Mouse (Mus musculus): ENCODE data around the gene 1700013G24Rik. TPM values are rescaled to one million over a fixed set of nuclear protein-coding genes. Genes with fewer than 3 reads are reported as not detected.

The 1700013G24Rik gene
- polyA plus RNA-seq, 1 experiment from 2014 or later = not detected

DNA sequence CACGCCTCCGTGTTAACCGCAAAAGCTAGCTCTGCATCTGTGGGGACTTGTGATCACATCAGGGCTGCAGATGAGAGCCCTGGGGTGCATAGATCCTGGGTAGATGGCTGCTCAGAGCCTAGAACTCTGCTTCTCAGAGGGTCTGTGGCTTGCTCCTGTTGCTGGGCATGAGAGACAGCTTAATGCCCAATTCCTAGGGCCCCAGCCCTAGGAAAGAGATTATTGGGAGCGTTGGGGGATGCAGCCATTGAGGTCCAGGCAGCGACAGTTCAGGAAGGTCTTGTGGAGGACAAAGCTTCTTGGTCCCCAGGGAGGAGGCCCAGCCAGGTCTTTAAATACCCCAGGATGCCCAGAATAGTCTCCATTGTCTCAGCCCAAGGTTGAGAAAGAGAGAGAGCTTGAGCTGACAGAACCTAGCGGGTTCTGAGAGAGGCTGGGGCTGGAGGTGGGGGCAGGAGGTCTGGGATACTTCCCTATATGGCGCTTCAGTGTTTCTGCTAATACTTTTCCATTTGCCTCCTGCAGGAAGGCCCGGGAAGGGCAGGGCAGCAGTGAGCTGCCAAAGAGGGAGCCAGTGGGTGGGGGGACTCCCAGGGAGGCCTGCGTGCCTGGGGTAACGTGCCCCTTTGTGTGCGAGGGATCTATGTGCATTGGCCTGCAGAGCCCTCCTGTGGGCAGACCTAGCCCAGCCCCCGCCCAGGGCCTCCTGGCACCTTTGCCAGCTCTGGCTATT lies 35.7 kb downstream of the 1700013G24Rik start:
- no peaks in the 10 kb centered on the region for H3K27me3 ChIP-seq (ENCODE audit: insufficient read depth, low read length)
- H3K27ac ChIP-seq = peak overlapping the region; percentile 89
- H3K4me3 ChIP-seq (replicated peaks; ENCODE audit: low read depth, low read length) = no peak overlapping the region
- H3K9ac ChIP-seq (ENCODE audit: low read depth, low read length) = 0 out of 2 replicates have a peak overlapping the region, but pooled peaks have one; percentile 28
- no peaks in the 10 kb centered on the region for H3K9me3 ChIP-seq (replicated peaks; ENCODE audit: low read length)
- peak; percentile 65 for TF ChIP-seq CTCF (IDR thresholded peaks at IDR 0.05; ENCODE audit: low read depth)
- peak overlapping the region; percentile 16; the same call in 1 of the 2 replicates for H3K4me2 ChIP-seq (ENCODE audit: low read length)
- peak; percentile 53 for ATAC-seq (replicated peaks; ENCODE audit: low FRiP score, low read depth)
- peaks cover 51% of the 10 kb centered on the region for H3K4me1 ChIP-seq (replicated peaks; ENCODE audit: insufficient read depth, low read length)
- DNase-seq (ENCODE audit: low spot score) = peak; percentile 85
- no peaks in the 10 kb centered on the region for H3K36me3 ChIP-seq (ENCODE audit: insufficient read depth, low read length)
- WGBS = 25% methylated on average over 12 of the region's 12 CpGs

DNA sequence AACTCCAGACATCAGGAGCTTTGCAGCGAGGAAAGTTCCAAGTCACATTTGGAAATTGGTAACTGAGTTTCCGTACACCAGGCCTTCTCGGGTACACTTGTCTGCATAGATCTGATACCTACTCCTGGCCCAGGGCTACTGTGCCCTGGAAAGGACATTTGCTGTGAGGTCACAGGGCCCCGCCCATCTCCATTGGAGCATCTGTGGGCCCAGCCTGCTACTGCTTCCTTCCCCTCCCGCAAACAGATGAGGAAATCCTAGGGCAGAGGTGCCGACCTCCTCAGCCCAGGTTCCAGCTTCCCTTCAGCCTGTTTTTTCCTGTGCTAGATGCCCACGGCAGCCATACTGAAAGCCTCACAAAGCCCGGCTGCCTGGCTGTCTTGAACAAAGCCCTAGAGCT lies 36.9 kb downstream of the 1700013G24Rik start:
- 55% methylated on average over 8 of the region's 8 CpGs for WGBS
- H3K4me2 ChIP-seq (ENCODE audit: low read length) = no peak overlapping the region
- no peaks in the 10 kb centered on the region for H3K36me3 ChIP-seq (ENCODE audit: insufficient read depth, low read length)
- H3K4me3 ChIP-seq (replicated peaks; ENCODE audit: low read depth, low read length) = no peak overlapping the region
- H3K9ac ChIP-seq (ENCODE audit: low read depth, low read length) = no peak overlapping the region
- ATAC-seq (replicated peaks; ENCODE audit: low FRiP score, low read depth) (no peak), DNase-seq (ENCODE audit: low spot score) (peak; percentile 36)
- H3K27me3 ChIP-seq (ENCODE audit: insufficient read depth, low read length) = no peaks in the 10 kb centered on the region
- peaks cover 49% of the 10 kb centered on the region for H3K4me1 ChIP-seq (replicated peaks; ENCODE audit: insufficient read depth, low read length)
- H3K27ac ChIP-seq = peak overlapping the region; percentile 89; the same call in 1 of the 2 replicates
- no peak for TF ChIP-seq CTCF (IDR thresholded peaks at IDR 0.05; ENCODE audit: low read depth)
- no peaks in the 10 kb centered on the region for H3K9me3 ChIP-seq (replicated peaks; ENCODE audit: low read length)

DNA sequence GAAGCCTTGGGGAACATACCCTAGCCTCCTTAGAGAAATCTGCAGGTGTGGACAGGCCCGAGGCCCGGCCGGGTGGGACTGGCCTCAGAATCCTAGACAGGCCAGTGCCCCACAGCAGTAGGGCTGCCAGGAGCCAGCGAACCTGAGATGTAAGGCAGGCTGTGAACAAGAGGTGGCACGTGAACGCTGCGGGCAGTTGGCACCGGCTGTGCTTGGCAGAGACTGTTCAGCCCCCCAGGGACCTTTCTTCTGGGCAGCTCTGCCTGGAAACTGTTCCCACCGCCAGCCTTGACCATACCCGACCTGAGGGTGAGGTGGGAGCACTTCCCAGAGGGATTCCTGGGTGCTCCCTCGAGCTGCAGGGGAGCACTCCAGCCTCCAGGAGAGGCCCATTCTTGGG lies 39.5 kb downstream of the 1700013G24Rik start:
- 66% methylated on average over 11 of the region's 11 CpGs for WGBS

DNA sequence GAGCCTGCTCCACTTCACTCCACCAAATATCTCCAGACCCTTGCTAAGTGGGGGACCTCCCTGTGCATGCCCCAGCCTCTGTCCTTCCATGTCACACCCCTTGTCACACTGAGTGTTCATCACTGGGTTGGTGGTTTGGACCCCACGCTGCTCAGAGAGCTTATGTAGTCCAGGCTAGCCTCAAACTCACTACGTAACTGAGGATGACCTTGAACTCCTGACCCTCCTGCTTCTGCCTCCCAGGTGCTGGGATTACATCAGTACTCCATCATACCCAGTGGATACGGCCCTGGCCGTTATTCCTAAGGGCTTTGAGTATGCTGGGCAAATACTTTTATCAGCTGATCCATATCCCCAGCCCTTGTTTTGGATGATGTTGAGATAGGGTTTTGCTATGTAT lies 40.1 kb downstream of the 1700013G24Rik start:
- H3K27ac ChIP-seq = 0 out of 2 replicates have a peak overlapping the region, but pooled peaks have one; percentile 43
- H3K4me1 ChIP-seq (replicated peaks; ENCODE audit: insufficient read depth, low read length) = peaks cover 41% of the 10 kb centered on the region
- no peaks in the 10 kb centered on the region for H3K36me3 ChIP-seq (ENCODE audit: insufficient read depth, low read length)
- no peaks in the 10 kb centered on the region for H3K27me3 ChIP-seq (ENCODE audit: insufficient read depth, low read length)
- no peaks in the 10 kb centered on the region for H3K9me3 ChIP-seq (replicated peaks; ENCODE audit: low read length)
- no peak for ATAC-seq (replicated peaks; ENCODE audit: low FRiP score, low read depth)
- H3K4me2 ChIP-seq (ENCODE audit: low read length) = no peak overlapping the region
- no peak overlapping the region for H3K9ac ChIP-seq (ENCODE audit: low read depth, low read length)
- no peak for TF ChIP-seq CTCF (IDR thresholded peaks at IDR 0.05; ENCODE audit: low read depth)
- DNase-seq (ENCODE audit: low spot score) = no peak
- H3K4me3 ChIP-seq (replicated peaks; ENCODE audit: low read depth, low read length) = no peak overlapping the region
- WGBS = 83% methylated on average over 4 of the region's 4 CpGs

More for the DNA sequence above, 39.5 kb downstream of the 1700013G24Rik start:
- no peak overlapping the region for H3K4me2 ChIP-seq (ENCODE audit: low read length)
- H3K27me3 ChIP-seq (ENCODE audit: insufficient read depth, low read length) = no peaks in the 10 kb centered on the region
- H3K9ac ChIP-seq (ENCODE audit: low read depth, low read length) = no peak overlapping the region
- ATAC-seq (replicated peaks; ENCODE audit: low FRiP score, low read depth) (no peak), DNase-seq (ENCODE audit: low spot score) (no peak)
- H3K9me3 ChIP-seq (replicated peaks; ENCODE audit: low read length) = no peaks in the 10 kb centered on the region
- H3K27ac ChIP-seq = 0 out of 2 replicates have a peak overlapping the region, but pooled peaks have one; percentile 43
- no peak for TF ChIP-seq CTCF (IDR thresholded peaks at IDR 0.05; ENCODE audit: low read depth)
- no peak overlapping the region for H3K4me3 ChIP-seq (replicated peaks; ENCODE audit: low read depth, low read length)
- no peaks in the 10 kb centered on the region for H3K36me3 ChIP-seq (ENCODE audit: insufficient read depth, low read length)
- H3K4me1 ChIP-seq (replicated peaks; ENCODE audit: insufficient read depth, low read length) = peaks cover 41% of the 10 kb centered on the region

DNA sequence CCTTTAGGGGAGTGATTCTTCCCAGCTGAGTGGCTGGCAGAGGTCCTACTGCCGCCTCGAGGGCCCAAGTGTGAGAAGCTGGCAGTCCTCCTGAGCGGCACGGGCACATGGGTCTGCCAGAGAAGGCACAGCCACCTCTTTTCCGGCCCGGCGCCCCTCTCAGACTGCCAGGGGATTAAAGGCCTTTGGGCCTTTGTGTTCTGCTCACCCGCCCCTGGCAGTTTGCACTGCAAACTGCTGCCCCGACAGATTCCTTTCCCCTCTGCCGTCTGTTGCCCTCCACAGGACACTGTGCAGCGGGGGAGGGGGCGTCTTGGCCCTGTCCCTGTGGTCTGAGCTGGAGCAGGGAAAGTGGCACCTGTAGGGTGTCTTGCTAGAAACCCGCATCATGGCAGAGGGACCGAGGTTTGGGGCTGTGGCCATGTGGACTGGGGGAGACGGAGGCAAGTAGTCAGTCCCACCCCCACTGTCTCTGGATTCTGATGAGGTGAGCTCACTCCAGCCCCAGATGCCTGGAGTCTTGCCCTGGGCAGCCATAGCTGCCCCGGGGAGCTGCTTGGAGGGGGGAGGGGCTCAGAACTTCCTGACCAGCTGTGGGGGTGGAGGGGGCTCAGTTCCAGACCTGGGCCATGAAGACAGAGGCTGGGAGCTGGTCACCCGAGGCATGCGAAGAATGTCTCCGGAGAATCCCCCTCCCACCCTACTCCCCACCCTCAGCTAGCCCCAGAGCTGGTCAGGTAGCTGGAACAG lies 41.8 kb downstream of the 1700013G24Rik start:
- peak overlapping the region; percentile 47 for H3K9ac ChIP-seq (ENCODE audit: low read depth, low read length)
- peak; percentile 60 for ATAC-seq (replicated peaks; ENCODE audit: low FRiP score, low read depth)
- peaks cover 48% of the 10 kb centered on the region for H3K4me1 ChIP-seq (replicated peaks; ENCODE audit: insufficient read depth, low read length)
- H3K27me3 ChIP-seq (ENCODE audit: insufficient read depth, low read length) = no peaks in the 10 kb centered on the region
- peak; percentile 62 for DNase-seq (ENCODE audit: low spot score)
- H3K27ac ChIP-seq = peak overlapping the region; percentile 91
- no peak overlapping the region for H3K4me3 ChIP-seq (replicated peaks; ENCODE audit: low read depth, low read length)
- TF ChIP-seq CTCF (IDR thresholded peaks at IDR 0.05; ENCODE audit: low read depth) = no peak
- H3K4me2 ChIP-seq (ENCODE audit: low read length) = no peak overlapping the region; the same call in 1 of the 2 replicates
- H3K36me3 ChIP-seq (ENCODE audit: insufficient read depth, low read length) = no peaks in the 10 kb centered on the region
- no peaks in the 10 kb centered on the region for H3K9me3 ChIP-seq (replicated peaks; ENCODE audit: low read length)
- WGBS = 13% methylated on average over 19 of the region's 19 CpGs

DNA sequence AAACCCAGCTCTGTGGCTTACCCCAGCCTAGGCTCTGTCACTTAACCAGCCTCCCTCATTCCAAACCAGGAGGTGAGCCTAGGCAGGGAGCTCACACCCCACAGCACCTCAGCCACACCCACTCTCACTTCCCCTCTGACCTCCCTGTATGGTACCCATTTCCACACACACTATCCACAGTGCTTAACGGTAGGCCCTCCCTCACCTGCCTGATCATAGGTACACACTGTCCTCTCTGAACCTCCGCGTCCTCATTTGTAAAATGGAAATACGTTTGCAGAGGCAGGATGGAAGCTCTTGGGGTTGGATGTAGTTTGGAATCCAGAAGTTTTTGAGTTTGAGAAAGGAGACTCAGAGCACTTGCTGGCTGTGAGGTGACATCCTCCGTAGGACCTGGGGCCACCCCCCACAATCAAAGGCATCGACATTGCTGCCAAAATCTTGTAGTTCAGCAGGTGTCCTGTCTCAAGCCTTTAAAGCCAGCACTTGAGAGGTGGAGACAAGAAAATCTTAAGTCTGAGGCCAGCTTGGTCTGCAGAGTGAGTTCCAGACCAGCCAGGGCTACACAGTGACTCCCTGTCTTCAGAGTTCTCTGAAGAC lies 42.5 kb downstream of the 1700013G24Rik start:
- Histone ChIP-seq H3K36me3 (ENCODE audit: insufficient read depth, low read length) (no peaks in the 10 kb centered on the region), H3K4me1 (replicated peaks; ENCODE audit: insufficient read depth, low read length) (peaks cover 55% of the 10 kb centered on the region), H3K27ac (peak overlapping the region; percentile 91), H3K9me3 (replicated peaks; ENCODE audit: low read length) (no peaks in the 10 kb centered on the region), H3K9ac (ENCODE audit: low read depth, low read length) (no peak overlapping the region), H3K27me3 (ENCODE audit: insufficient read depth, low read length) (no peaks in the 10 kb centered on the region), H3K4me2 (ENCODE audit: low read length) (no peak overlapping the region), H3K4me3 (replicated peaks; ENCODE audit: low read depth, low read length) (no peak overlapping the region)
- no peak for TF ChIP-seq CTCF (IDR thresholded peaks at IDR 0.05; ENCODE audit: low read depth)
- no peak; the same call in none of the 2 replicates for ATAC-seq (replicated peaks; ENCODE audit: low FRiP score, low read depth)
- 42% methylated on average over 6 of the region's 6 CpGs for WGBS
- no peak for DNase-seq (ENCODE audit: low spot score)
